Mouse (Mus musculus) kidney, adult 2 months (tissue): Measurements from ENCODE around the gene Zfp708.

Source experiments
- CTCF ChIP-seq: fragments of 200-500 bp; conservative IDR thresholded peaks from 2 replicates; pipeline ENCODE4 v1.5.1; 2011; ENCODE audit warnings: low read depth, mild to moderate bottlenecking, control low read depth, low read length, moderate library complexity, mixed read lengths; ENCODE audit not compliant: insufficient read depth, insufficient read length
- POLR2A ChIP-seq: fragments of 200-500 bp; IDR thresholded peaks from one replicate; pipeline ENCODE4 v1.6.1; 2011; ENCODE audit warnings: low read depth, low read length, control low read depth

DNA sequence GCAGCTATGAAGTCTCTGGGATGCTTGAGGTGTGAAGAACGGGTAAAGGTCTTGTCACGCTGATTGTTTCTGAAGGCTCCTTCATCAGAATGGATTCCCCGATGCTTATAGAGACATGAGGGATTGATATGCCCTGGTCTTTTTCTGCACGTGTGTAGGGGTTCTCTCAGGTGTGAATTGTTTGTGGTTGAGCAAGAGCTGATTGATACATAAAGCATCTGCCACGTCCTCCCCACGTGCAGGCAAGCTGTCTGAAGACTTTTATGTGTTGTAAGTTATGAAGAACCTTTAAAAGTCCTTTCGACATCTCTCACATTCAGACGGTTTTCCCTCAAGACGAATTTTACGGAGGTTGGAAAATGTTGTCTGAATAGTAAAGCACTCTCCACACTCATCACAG is at the start of gene Zfp708:
- TF ChIP-seq CTCF (no peak), POLR2A (no peak)
